Mouse (Mus musculus) neutrophil, adult 83 days (primary cell): ENCODE data around the gene Zfp646. TPM values are rescaled to one million over a fixed set of nuclear protein-coding genes. Genes with fewer than 3 reads are reported as not detected.

Experiments
- total RNA-seq, 2 experiments: library from RNA; stranded (reverse); gene quantifications; one replicate each; pipeline ENCODE4 v1.2.4; 2023

Zfp646 gene
- total RNA-seq, result 10 to 100 TPM; 38.2 to 43.4 TPM

DNA sequence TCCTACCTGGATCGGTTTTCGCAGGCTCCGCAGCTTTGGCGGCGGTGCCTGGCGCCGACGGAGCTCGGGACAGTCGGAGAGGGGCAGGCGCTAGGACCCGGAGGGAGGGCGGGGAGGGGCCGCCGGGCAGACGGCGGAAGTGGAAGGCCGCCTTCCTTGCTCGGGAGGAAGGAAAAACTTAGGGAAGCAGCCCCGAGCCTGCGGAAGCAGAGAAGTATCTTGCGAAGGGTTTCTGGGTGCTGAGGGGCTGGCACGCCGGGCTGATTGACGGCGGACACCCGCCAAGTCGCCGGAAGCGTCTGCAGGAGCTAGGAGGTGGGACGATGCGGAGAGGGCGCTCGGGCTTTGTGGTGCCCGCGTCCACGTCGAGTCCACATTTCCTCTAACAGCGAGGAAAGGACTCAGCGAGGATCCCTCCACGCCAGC lies at the start of gene Zfp646:
Zfp646 (plus strand) TSS at position 181 of the 426 bp plus-strand sequence.

DNA sequence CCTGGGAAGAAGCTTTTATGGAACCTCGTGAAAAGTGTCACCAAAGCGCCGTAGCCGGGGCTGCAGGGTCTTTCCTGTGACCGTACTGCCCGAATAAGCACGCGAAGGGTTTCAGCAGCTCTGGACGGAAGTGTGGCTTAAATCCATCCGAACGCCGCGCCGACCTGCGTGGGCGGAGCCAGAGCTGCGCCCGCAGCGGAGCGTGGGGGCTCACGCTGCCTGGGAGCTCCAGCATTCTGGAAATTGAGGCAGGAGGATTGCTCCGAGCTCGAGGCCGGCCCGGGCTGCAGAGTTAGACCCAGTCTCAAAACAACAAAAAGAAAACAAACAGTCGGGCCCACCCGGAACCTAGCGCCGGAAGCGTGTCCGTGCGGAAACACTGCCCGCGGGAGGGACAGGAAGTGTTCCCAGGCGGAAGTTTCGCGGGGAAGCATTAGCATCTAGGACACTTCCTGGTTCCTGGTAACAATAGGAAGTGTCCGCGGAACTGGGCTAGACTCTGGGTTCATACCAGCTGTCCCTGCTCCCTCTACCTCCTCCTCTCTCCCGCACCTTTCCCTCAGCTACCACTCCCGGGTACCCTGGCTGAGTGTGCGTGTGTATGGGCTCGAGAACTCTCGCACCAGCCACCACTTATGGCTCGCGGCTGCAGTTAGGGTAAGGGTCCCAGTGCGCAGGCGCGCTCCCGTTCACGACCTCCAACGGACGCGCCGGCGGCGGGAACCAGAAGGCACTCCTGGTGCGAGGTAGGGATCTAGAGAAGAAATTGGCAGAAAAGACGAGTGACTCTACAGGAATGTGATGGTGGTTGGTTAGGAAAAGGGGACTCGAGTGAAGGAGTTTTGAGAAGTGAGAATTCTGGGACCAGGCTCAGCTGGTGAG lies 687 bp downstream of the Zfp646 start, which contains the start of gene Zfp668:
Zfp668 (minus strand) TSS at position 362 of the 882 bp plus-strand sequence.

DNA sequence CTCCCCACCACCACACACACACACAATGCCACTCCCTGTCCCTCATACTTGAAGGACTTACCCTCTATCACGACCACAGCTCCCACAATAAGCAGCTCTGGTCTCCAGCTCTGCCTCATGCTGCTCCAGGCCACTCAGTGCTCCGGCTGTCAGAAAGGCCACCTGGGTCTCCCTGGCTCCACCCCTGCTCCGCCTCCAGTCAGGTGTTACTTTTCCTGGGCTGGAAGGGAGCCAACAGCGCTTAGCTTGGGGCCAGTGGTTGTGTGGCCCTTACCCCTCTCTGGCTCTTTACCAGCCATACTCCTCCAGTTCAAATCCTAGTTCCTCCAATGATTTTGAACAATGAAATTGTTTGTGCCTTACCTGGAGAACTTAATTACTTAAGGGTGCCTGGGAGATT lies 14.8 kb downstream of the Zfp646 start, which contains the start of gene Prss53:
Prss53 (minus strand) TSS at position 173 of the 400 bp plus-strand sequence.

DNA sequence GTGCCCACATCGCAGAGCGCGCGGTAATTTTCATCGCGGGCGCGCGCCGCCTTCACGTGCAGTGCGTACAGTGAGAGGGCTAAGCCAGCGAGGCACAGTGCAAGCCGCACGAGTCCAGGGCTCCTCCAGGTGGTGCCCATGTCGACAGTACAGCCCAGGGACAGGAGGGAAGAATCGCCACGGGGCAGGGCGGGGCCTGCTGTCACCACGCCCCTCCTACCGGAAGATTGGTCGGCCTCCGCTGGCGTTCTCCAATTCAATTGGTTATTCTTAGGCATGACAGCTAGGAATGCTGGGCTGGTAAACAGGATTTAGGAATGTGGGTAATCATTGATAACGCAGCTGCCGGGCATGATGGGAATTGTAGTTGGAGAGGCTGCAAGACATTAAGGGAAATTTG lies 19.4 kb downstream of the Zfp646 start, which contains the start of the genes Gm21974 and Vkorc1:
Gm21974 (minus strand) TSS at position 13 of the 400 bp plus-strand sequence.
Vkorc1 (minus strand) TSS at position 176 of the 400 bp plus-strand sequence.

DNA sequence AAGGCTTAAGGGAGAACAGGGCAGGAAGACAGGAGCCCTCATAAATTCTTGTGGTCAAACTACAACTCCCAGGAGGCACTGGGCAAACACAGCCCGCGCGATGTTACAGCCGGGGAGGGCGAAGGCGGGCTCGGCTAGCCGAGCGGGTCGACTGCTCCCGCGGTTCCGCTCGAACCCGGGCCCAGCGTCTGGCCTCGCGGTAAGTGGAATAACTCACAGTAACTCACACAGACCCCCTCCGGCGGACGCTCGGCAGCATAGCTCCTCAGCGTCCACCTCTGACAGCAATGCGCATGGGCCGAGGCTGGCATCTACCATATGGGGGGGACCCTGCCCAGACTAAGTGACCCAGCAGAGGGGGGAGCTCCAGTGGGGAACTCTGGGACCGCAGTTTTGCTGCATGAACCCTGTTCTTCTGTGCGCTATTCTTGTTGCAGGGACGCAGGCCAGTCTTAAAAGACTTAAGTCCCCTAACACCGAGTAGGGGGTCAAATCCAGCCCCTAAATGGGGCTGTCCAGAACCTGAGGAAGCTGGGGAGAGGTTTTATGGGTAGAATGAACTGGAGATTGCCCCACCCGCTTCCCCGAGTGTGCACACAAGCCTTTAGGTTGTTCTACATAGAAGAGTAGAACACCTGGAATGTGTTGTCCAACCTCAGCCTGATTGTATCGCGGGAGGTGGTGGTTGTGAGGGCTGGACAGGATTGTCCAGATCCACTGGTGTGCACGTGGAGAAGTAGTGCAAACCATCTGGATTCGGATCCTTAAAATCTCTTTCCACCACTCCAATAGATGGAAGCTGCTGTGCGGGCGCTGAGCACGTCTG lies 28.2 kb downstream of the Zfp646 start, which contains the start of gene Bckdk:
Bckdk (plus strand) TSS at position 112 of the 826 bp plus-strand sequence.

DNA sequence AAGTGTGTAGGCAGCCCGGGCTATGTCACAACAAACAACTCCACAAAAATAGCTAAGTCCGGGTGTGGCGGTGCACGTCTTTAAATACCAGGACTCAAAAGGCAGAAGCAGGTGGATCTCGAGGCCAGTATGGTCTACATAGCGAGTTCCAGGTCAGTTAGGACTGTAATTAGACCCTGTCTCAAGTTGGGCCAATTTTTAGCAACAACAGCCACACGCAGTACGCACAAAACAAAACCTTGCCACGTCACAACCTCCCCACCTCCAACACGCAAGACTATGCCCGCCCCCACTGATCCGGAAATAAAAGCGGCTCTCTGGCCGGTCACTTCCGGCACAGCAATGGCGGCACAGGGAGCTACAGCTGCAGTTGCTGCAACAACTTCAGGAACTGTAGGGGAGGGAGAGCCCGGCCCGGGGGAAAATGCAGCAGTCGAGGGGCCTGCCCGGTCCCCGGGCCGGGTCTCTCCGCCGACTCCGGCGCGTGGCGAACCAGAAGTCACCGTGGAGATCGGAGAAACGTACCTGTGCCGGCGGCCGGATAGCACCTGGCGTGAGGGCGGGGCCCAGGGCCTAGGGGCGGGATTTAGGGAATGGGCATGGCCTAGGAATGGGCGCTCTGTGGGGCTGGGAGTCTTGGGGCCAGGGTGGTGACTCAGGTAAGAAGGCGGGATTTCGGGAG lies 36.3 kb downstream of the Zfp646 start, which contains the start of gene Kat8:
Kat8 (plus strand) TSS at position 327 of the 682 bp plus-strand sequence.

DNA sequence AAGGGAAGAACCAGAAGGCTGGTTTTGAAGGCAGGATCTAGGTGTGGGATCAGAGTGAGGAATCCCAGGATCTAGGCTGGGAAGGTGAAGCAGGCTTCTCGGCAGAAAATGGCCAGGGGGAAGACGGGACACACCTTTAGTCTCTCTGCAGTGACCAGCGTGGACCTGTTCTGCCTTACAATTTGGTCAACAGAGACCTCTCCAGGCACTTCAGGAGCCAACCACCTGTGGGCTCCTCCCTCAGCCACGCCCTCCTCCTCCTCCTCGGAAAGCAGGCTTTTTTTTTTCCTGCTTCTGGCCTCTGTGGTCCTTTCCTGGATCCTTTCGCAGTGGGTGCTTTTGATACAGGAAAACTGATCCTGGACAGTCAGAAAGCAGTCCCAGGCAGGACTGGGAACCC lies 53.9 kb downstream of the Zfp646 start, which contains the start of gene Prss8:
Prss8 (minus strand) TSS at position 182 of the 400 bp plus-strand sequence.

Other genes starting within 250 kb of the Zfp646 start
- gene Bcl7c, start 167.3 kb upstream of the Zfp646 start, total RNA-seq, result 10 to 100 TPM; 30.6 to 36.2 TPM
- not detected for gene Ctf1, start 163.5 kb upstream of the Zfp646 start, total RNA-seq
- gene Ctf2, start 144.1 kb upstream of the Zfp646 start, total RNA-seq, result not detected
- 1 to 10 TPM; 6.9 to 7.8 TPM for gene Fbxl19, start 131.7 kb upstream of the Zfp646 start, total RNA-seq
- gene Orai3, start 106.4 kb upstream of the Zfp646 start, total RNA-seq, result 10 to 100 TPM; 24.9 to 29.0 TPM
- 10 to 100 TPM; 32.0 to 36.0 TPM for gene Setd1a, start 99.6 kb upstream of the Zfp646 start, total RNA-seq
- 1 to 10 TPM in 1 of 2 experiments, not detected in 1; 1.4 TPM for gene Gm49388, start 90.6 kb upstream of the Zfp646 start, total RNA-seq
- 10 to 100 TPM; 12.2 to 15.5 TPM for gene Hsd3b7, start 75.6 kb upstream of the Zfp646 start, total RNA-seq
- 10 to 100 TPM; 62.6 to 67.6 TPM for gene Stx4a, start 51.9 kb upstream of the Zfp646 start, total RNA-seq
- under 1 TPM in 1 of 2 experiments, not detected in 1; 0.07 TPM for gene Stx1b, start 51.7 kb upstream of the Zfp646 start, total RNA-seq
- 1 to 10 TPM; 6.5 to 7.0 TPM for gene Zfp668, start 607 bp downstream of the Zfp646 start, total RNA-seq
- gene Prss53, start 14.7 kb downstream of the Zfp646 start, total RNA-seq, result under 1 TPM; 0.20 to 0.24 TPM
- not detected for gene Gm21974, start 19.2 kb downstream of the Zfp646 start, total RNA-seq
- gene Vkorc1, start 19.4 kb downstream of the Zfp646 start, total RNA-seq, result 10 to 100 TPM in 1 of 2 experiments, 1 to 10 TPM in 1; 8.8 to 11.9 TPM
- 10 to 100 TPM; 34.8 to 38.6 TPM for gene Bckdk, start 27.9 kb downstream of the Zfp646 start, total RNA-seq
- 10 to 100 TPM; 17.9 to 18.5 TPM for gene Kat8, start 36.3 kb downstream of the Zfp646 start, total RNA-seq
- gene Prss8, start 53.9 kb downstream of the Zfp646 start, total RNA-seq, result not detected
- under 1 TPM in 1 of 2 experiments, not detected in 1; 0.57 TPM for gene Prss36, start 70.5 kb downstream of the Zfp646 start, total RNA-seq
- gene Fus, start 91.2 kb downstream of the Zfp646 start, total RNA-seq, result 100 to 1,000 TPM; 337 to 395 TPM
- 10 to 100 TPM; 57.7 to 66.8 TPM for gene Pycard, start 117.6 kb downstream of the Zfp646 start, total RNA-seq
- gene Trim72, start 127.7 kb downstream of the Zfp646 start, total RNA-seq, result under 1 TPM; 0.31 to 0.75 TPM
- 100 to 1,000 TPM; 774 to 879 TPM for gene Itgam, start 186.4 kb downstream of the Zfp646 start, total RNA-seq
- 10 to 100 TPM in 1 of 2 experiments, 1 to 10 TPM in 1; 4.9 to 20.5 TPM for gene Gm49368, start 186.5 kb downstream of the Zfp646 start, total RNA-seq